Mouse (Mus musculus) layer of hippocampus, adult 2 months (tissue): ENCODE results near the gene Wwc1. TPM values are rescaled to one million over a fixed set of nuclear protein-coding genes. Genes with fewer than 3 reads are reported as not detected.

Experiments
- DNase-seq, 2 experiments: peaks; one replicate each; pipeline ENCODE4 v3.0.0; 2022; ENCODE audit warnings: low spot score in 2 of 2
- H3K27ac ChIP-seq: fragments of 200-600 bp; 2 replicates; pipeline ENCODE4 v1.8.1; 2022
- H3K4me3 ChIP-seq: fragments of 200-600 bp; 2 replicates; pipeline ENCODE4 v1.8.1; 2022; ENCODE audit warnings: mild to moderate bottlenecking
- CTCF ChIP-seq: fragments of 200-600 bp; conservative IDR thresholded peaks from 2 replicates; pipeline ENCODE4 v1.8.1; 2022; ENCODE audit warnings: antibody characterized with exemption, mild to moderate bottlenecking, moderate library complexity
- total RNA-seq, 2 experiments: library from RNA; stranded (reverse); gene quantifications; 2 replicates each; pipeline ENCODE4 v1.2.3; 2021

Wwc1 gene
- total RNA-seq, 2 experiments from 2014 or later, result 99.6 to 107 TPM

GRCm38 (mm10) chr11:35985841-35986393 is 5.6 kb upstream of the Wwc1 start:
- peak overlapping the region; percentile 42 for H3K4me3 ChIP-seq
- peak; percentile 76 to 89 for DNase-seq
- TF ChIP-seq CTCF, result peak; percentile 66
- H3K27ac ChIP-seq, result peak overlapping the region; percentile 90

GRCm38 (mm10) chr11:35982734-35983133 is 2.4 kb upstream of the Wwc1 start:
- Histone ChIP-seq H3K27ac (no peak overlapping the region), H3K4me3 (no peak overlapping the region)
- TF ChIP-seq CTCF, result no peak
- no peak for DNase-seq

- peak overlapping the region; percentile 83 for H3K4me3 ChIP-seq
- TF ChIP-seq CTCF, result no peak
- H3K27ac ChIP-seq, result peak overlapping the region; percentile 89
- no peak for DNase-seq
Observed at GRCm38 (mm10) chr11:35979733-35980410, 455 bp downstream of the Wwc1 start.

GRCm38 (mm10) chr11:35979266-35979732 is 1.0 kb downstream of the Wwc1 start:
- Histone ChIP-seq H3K4me3 (peak overlapping the region; percentile 83), H3K27ac (peak overlapping the region; percentile 89)
- TF ChIP-seq CTCF, result no peak
- no peak for DNase-seq

- peak overlapping the region; percentile 1; the same call in 1 of the 2 replicates for H3K4me3 ChIP-seq
Observed at GRCm38 (mm10) chr11:35977796-35978195, 2.5 kb downstream of the Wwc1 start.

GRCm38 (mm10) chr11:35977096-35977495 is 3.2 kb downstream of the Wwc1 start:
- no peak for DNase-seq
- peak overlapping the region; percentile 1; the same call in 1 of the 2 replicates for H3K4me3 ChIP-seq
- peak overlapping the region; percentile 89 for H3K27ac ChIP-seq
- no peak for TF ChIP-seq CTCF

More at GRCm38 (mm10) chr11:35977796-35978195, 2.5 kb downstream of the Wwc1 start:
- H3K27ac ChIP-seq, result peak overlapping the region; percentile 89
- TF ChIP-seq CTCF, result no peak
- DNase-seq, result no peak

- Histone ChIP-seq H3K4me3 (no peak overlapping the region), H3K27ac (peak overlapping the region; percentile 70)
- no peak for TF ChIP-seq CTCF
- peak in 1 of 2 experiments; percentile 52 for DNase-seq
Observed at GRCm38 (mm10) chr11:35976482-35976881, 3.8 kb downstream of the Wwc1 start.

- no peak for DNase-seq
- TF ChIP-seq CTCF, result no peak
- Histone ChIP-seq H3K4me3 (no peak overlapping the region), H3K27ac (no peak overlapping the region)
Observed at GRCm38 (mm10) chr11:35974632-35975450, 5.5 kb downstream of the Wwc1 start.

- TF ChIP-seq CTCF, result no peak
- Histone ChIP-seq H3K4me3 (no peak overlapping the region), H3K27ac (no peak overlapping the region)
- no peak for DNase-seq
Observed at GRCm38 (mm10) chr11:35973135-35973534, 7.2 kb downstream of the Wwc1 start.

- no peak overlapping the region for H3K4me3 ChIP-seq
- TF ChIP-seq CTCF, result no peak
- DNase-seq, result no peak
- no peak overlapping the region for H3K27ac ChIP-seq
Observed at GRCm38 (mm10) chr11:35972270-35972931, 7.9 kb downstream of the Wwc1 start.

GRCm38 (mm10) chr11:35970806-35971705 is 9.3 kb downstream of the Wwc1 start:
- DNase-seq, result no peak
- TF ChIP-seq CTCF, result no peak
- Histone ChIP-seq H3K27ac (no peak overlapping the region), H3K4me3 (no peak overlapping the region)

- no peak overlapping the region for H3K4me3 ChIP-seq
- TF ChIP-seq CTCF, result no peak
- no peak overlapping the region for H3K27ac ChIP-seq
- no peak for DNase-seq
Observed at GRCm38 (mm10) chr11:35968291-35968690, 12.0 kb downstream of the Wwc1 start.
